Mouse (Mus musculus) cerebellum, adult 18-20 months (tissue): ENCODE measurements at regions not wholly inside any gene's neighbourhood (a gene's known extent, or its start where the extent isn't known, plus 50 kb on each side); places are given as distances from the start of the nearest gene placed in this dataset.

Experiments used
- DNase-seq, 2 experiments: peaks; one replicate each; pipeline ENCODE4 v3.0.0; 2021

DNA sequence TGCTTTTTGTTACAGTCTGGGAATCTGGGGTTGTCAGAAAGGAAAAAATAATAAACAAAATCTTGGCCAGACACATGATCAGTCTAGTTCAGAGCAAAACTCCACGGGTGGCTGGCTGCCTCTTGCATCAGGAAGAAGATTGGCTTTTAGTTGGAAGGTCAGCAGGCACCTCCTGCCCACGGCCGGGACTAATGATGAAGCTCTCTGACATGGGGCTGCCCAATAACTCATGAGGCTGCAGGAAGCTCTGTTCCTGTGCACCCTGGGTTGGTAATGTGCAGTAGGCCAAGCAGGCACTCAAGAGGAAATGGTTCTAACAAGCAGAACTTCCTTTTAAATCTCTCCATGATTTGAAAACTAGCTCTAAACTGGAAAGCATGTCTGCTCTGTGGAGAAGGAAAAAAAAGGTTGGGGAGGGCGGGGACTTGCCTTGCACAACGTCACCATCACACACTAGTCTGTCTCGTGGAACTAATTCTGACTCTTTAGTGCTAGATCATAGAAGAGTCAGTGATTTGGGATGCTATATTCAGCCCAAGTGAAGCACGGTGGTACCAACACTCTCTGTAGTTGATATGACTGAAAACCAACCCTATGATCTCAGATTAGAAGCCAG lies 507.1 kb upstream of the Adam5 start:
- DNase-seq, result no peak

GRCm38 (mm10) chr8:25329791-25330190 lies 505.6 kb upstream of the Adam5 start:
- DNase-seq, result no peak

GRCm38 (mm10) chr8:25328318-25328717 lies 504.1 kb upstream of the Adam5 start:
- DNase-seq, result no peak

- no peak for DNase-seq
These were observed 502.8 kb upstream of the Adam5 start for GRCm38 (mm10) chr8:25326930-25327329.

DNA sequence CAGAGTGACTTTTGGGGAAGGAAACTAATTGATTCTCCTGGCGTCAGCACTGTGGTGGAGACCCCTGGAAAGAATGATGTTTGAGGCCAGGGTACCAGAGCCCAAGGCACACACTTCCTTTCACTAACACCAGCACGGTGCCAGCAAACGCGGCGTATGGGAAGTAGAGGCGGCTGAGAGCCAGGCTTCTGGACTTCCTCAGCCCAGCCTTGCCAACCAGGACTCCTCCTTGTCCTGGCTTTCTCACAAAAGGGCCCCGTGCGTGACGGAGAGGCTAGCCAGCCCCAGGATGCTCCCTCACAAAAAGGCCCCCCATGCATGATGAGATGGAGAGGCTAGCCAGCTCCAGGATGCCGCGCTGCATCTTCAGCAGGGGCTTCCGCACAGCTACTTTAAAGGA lies 502.1 kb upstream of the Adam5 start:
- peak; percentile 56 for DNase-seq

GRCm38 (mm10) chr8:25324731-25325130 lies 500.6 kb upstream of the Adam5 start:
- DNase-seq, result no peak

DNA sequence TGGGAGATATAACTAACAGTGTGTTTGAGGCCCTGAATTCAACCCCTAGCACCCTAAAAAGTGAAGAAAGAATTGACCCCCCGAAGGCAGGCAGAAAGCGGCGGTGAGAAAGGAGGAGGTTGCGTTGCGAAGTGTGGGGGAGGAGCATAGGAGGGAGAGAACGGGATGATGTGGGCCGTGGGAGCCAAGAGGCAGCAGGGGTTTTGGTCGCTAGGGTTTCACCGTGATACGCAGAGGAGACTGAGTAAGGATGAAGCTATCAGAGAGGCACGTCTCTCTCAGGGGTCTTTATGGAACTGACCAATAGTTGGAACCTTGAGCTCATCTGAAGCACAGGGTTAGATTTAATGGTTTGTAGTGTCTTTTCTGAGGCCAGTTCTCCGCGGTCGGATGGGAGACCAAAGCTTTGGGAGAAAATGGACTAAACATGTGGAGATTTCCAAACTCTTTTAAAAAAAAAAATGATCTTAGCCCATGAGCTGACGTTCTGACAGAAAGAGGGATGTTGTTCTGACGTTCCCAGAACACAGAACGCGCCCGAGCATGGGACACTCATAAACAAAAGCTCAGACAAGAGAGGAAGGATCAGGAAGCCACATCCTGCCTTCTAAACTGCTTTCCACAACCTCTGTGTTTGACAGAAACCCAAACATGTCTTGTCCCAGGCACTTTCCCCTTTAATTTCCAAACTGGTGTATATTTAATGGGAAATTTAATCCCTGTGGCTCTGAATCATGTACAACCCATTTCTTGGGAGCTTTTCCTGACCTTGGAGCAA lies 499.7 kb upstream of the Adam5 start:
- no peak for DNase-seq

DNA sequence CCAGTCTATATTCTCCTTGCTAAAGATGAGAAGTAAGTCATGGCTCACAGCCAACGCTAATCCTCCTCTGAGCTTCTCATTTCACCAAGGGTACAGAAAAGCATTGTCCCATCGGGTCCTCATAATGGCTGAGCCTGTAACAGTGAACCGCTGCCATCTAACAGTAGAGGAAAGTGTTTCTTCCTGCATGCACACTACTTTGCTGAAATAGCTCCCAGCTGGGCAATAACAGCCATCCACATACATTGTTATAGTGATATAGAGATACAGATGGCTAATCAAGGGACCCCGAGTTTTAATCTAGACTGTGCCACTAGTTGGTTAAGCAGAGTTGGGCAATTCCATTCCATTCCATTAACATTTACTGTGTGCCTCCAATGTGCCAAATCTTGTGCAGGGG lies 492.2 kb upstream of the Adam5 start:
- DNase-seq, result no peak

DNA sequence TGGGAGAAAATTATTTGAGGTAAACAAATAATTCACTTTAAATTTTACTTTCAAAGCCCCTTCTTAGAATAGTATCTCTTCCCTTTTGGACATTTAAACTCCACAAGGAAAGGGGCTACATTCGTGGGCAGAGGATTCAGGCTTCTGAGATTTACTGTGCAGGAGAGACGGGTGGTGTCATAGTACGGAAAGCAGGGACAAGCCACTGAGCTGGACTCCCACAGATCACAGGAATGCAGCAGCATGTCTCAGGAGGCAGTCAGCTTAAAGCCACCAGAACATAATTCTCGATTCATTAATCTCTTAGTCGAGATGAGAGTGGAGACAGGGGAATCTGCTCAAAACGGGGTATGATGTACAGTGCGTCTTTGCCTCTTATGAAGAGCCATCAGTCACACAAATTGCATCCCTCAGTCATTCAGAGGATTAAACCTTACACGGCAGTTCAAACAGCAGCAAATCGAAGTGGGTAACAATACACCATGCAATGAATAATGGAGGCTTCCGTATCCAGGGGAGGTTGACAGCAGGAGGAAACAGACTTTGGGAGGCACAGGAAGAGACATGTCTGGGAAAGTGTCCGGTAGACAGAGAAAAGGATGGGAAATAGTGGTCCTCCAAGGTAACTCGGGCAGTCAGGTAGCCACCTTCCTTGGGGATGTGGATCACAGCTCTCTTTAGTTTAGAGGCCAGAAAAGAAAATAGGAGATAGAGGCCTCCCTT lies 487.8 kb upstream of the Adam5 start:
- no peak for DNase-seq

DNA sequence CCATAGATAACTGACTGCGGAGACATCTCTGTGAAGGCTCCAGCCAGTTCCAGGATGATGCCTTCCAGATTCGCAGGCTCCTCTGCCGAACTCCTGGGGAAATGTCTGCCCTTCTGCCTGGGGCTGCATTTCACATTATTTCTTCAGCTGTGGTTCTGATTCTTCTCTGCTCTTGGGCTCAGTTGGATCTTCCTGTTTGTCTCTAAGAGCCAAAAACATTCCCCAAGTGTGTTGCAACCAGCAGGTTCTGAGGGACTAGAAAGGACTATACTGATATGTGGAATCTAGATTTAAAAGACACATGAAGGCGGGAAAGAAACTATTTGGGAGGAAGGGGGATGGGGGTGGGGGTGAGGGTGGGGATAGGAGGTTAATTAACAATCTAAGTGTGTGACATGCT lies 483.8 kb upstream of the Adam5 start:
- no peak for DNase-seq

DNA sequence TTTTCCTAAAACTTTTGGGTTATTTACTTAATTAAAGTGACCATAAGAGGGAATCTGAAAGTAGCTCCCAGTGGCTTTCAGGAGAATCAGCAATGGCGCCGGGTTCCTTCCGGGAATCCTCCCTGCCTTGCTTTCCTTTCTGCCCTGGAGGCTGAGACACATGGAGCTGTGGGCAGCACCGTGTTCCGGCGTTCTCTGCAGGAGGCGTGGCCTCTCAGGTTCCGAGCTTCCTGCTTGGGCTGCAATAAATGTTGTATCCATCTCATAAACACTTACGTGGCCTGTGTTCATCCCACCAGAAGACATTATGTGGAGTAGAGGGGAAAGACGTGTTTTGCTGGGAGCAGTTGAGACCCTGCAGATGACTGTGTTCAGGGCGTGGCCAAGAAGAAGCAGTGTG lies 483.3 kb upstream of the Adam5 start:
- DNase-seq, result peak in 1 of 2 experiments; percentile 15

DNA sequence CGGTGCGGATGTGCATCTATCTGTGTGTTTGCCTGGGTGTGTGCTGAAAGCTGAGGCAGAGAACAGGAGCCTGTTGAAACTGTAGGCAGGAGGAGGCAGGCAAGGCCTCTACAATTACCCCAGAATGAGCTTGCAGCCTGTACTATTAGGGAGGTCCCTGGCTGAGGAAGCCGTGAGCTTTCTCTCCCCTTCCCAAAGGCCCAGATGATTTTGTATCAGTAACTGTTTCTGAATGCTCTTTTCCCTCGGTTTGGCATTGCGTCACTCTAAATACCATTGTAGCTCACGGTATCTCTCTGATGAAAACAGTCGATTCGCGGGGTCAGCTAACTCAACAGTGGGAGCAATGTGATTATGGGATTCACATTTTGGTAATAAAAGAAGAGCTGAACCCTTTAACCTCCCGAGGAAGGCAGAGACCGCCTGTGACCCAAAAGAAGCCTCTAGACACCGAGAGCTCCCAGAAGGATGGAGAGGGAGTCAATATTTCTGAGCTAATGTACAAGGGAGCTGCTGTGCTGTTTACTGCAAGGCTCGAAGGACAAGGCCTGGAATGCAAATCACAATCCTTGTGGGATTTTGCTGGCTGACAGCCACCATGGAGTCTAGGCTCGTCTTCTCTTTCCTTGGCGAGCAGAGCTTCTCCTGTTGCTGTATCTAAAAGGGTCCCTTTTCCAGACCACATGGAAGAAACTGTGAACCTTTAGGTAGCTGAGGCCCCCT lies 482.8 kb upstream of the Adam5 start:
- peak in 1 of 2 experiments; percentile 25 for DNase-seq
